19 mouse cellular contexts compared by ENCODE assay signal in genomic region chr4:99983652-99984368, GRCm38 (mm10). TPM values are rescaled to one million over a fixed set of nuclear protein-coding genes. Genes with fewer than 3 reads are reported as not detected.
DNase-seq lines count a peak whose midpoint lies in the region; ATAC-seq lines count a peak whose summit lies in the region.
"Had no signal": no experiment of that assay in that cellular context is flagged by ENCODE, and none has a peak within 500 bp of the region (broad histone marks: within the 10 kb centered on the region; RNA-seq: fewer than 3 reads in every experiment).

No protein-coding gene starts in this region.

- H3K36me3 ChIP-seq in hindbrain, embryonic 10.5 days: no peaks in the 10 kb centered on the region; the same call in 1 of the 2 replicates
- H3K36me3 ChIP-seq in hindbrain, embryonic 11.5 days (ENCODE audit: control insufficient read depth, insufficient read depth, low read length): no peaks in the 10 kb centered on the region

- WGBS in hindbrain, embryonic 10.5 days: 83% methylated on average over 13 of the region's 13 CpGs
- WGBS in hindbrain, embryonic 11.5 days: 75% methylated on average over 13 of the region's 13 CpGs

- no peak overlapping the region for H3K4me3 ChIP-seq in hindbrain, embryonic 10.5 days
- H3K4me3 ChIP-seq in hindbrain, embryonic 11.5 days (ENCODE audit: low read depth, low read length): no peak overlapping the region
- H3K4me3 ChIP-seq: liver, embryonic 15.5 days; myocyte; neural tube, embryonic 15.5 days had no signal

- peaks cover 20% of the 10 kb centered on the region for H3K4me1 ChIP-seq in hindbrain, embryonic 10.5 days (replicated peaks)
- no peaks in the 10 kb centered on the region for H3K4me1 ChIP-seq in hindbrain, embryonic 11.5 days (replicated peaks; ENCODE audit: control insufficient read depth, insufficient read depth, low read length)
- H3K4me1 ChIP-seq: liver, embryonic 15.5 days; neural tube, embryonic 15.5 days had no signal

- H3K27ac ChIP-seq in hindbrain, embryonic 10.5 days: 0 out of 2 replicates have a peak overlapping the region, but pooled peaks have one; percentile 57
- H3K27ac ChIP-seq in hindbrain, embryonic 11.5 days (ENCODE audit: low read depth, low read length): no peak overlapping the region
- H3K27ac ChIP-seq: liver, embryonic 15.5 days; neural tube, embryonic 15.5 days had no signal

- no peaks in the 10 kb centered on the region for H3K27me3 ChIP-seq in hindbrain, embryonic 10.5 days (ENCODE audit: insufficient read depth, poor library complexity, severe bottlenecking)
- H3K27me3 ChIP-seq in hindbrain, embryonic 11.5 days (ENCODE audit: control insufficient read depth, insufficient read depth, low read length): no peaks in the 10 kb centered on the region
- H3K27me3 ChIP-seq: liver, embryonic 15.5 days; neural tube, embryonic 15.5 days had no signal

- no peak overlapping the region for H3K4me2 ChIP-seq in hindbrain, embryonic 11.5 days (replicated peaks; ENCODE audit: low read depth, low read length)
- H3K4me2 ChIP-seq: liver, embryonic 15.5 days; neural tube, embryonic 15.5 days had no signal

- ATAC-seq in hindbrain, embryonic 11.5 days (ENCODE audit: low FRiP score): no peak
- ATAC-seq: CD4-positive, CD25-positive, alpha-beta regulatory T cell, adult 4 months; lung, postnatal 0 days had no signal

- no peak overlapping the region for H3K9ac ChIP-seq in hindbrain, embryonic 11.5 days (ENCODE audit: low read depth, low read length)
- H3K9ac ChIP-seq: liver, embryonic 15.5 days; neural tube, embryonic 15.5 days had no signal

- peak; percentile 77 to 80 for DNase-seq in cerebellum, postnatal 10 days
- no peak for DNase-seq in cerebellum, postnatal 36 days
- no peak for DNase-seq in hindbrain, embryonic 10.5 days (ENCODE audit: low spot score)
- DNase-seq in hindbrain, embryonic 11.5 days (ENCODE audit: low spot score): no peak
- DNase-seq in embryo, embryonic 10.5 days (ENCODE audit: low spot score): peak; percentile 23
- DNase-seq in retina, embryonic 14.5 days (ENCODE audit: low spot score): peak; percentile 65
- DNase-seq in urinary bladder, postnatal 14 days (ENCODE audit: low spot score): no peak
- DNase-seq in thymus, adult 18-20 months: no peak
- DNase-seq: cerebellum, adult 18-20 months; gastrocnemius, postnatal 14 days; kidney, adult 8-10 months; kidney, postnatal 25 days; layer of hippocampus, adult 9-11 months had no signal

- no peaks in the 10 kb centered on the region for H3K9me3 ChIP-seq in hindbrain, embryonic 10.5 days
- no peaks in the 10 kb centered on the region for H3K9me3 ChIP-seq in hindbrain, embryonic 11.5 days (ENCODE audit: control insufficient read depth, low read length)
- H3K9me3 ChIP-seq: G1E; liver, embryonic 15.5 days; neural tube, embryonic 15.5 days had no signal

RNA-seq across cellular contexts. Expression of gene Itgb3bp, which starts 54.2 kb away (rescaled TPM):
- polyA plus RNA-seq in hindbrain, embryonic 10.5 days (2016; fragmentation: Nextera tagmentation; extraction: Ambion mirVana): 51.8 and 56.2 TPM in 2 replicates
- polyA plus RNA-seq in hindbrain, embryonic 11.5 days (2014; fragmentation: Nextera tagmentation; extraction: Ambion mirVana): 45.8 and 48.1 TPM in 2 replicates

RNA-seq across cellular contexts. Expression of gene Pgm1, which starts 54.6 kb away (rescaled TPM):
- polyA plus RNA-seq in hindbrain, embryonic 10.5 days (2016; fragmentation: Nextera tagmentation; extraction: Ambion mirVana): 61.3 and 71.8 TPM in 2 replicates
- 47.5 and 48.9 TPM in 2 replicates for polyA plus RNA-seq in hindbrain, embryonic 11.5 days (2014; fragmentation: Nextera tagmentation; extraction: Ambion mirVana)

Comparison
In these comparisons a context has a peak if more than half of its experiments do, and no peak if none do; other contexts are left out.
1. DNase-seq: peak in cerebellum, postnatal 10 days (2 of 2), embryo, embryonic 10.5 days (single experiment) and retina, embryonic 14.5 days (single experiment); none in cerebellum, postnatal 36 days (0 of 2), hindbrain, embryonic 10.5 days (single experiment), hindbrain, embryonic 11.5 days (single experiment), urinary bladder, postnatal 14 days (single experiment) and thymus, adult 18-20 months (0 of 2).